14 mouse cellular contexts compared by ENCODE assay signal in genomic region chr11:115653194-115653593, GRCm38 (mm10). TPM values are rescaled to one million over a fixed set of nuclear protein-coding genes. Genes with fewer than 3 reads are reported as not detected.
DNase-seq lines count a peak whose midpoint lies in the region; ATAC-seq lines count a peak whose summit lies in the region.
"Had no signal": no experiment of that assay in that cellular context is flagged by ENCODE, and none has a peak within 500 bp of the region (broad histone marks: within the 10 kb centered on the region; RNA-seq: fewer than 3 reads in every experiment).

No protein-coding gene starts in this region.

- peak overlapping the region; percentile 31; the same call in 1 of the 2 replicates for H3K27ac ChIP-seq in heart, embryonic 11.5 days (ENCODE audit: low read depth, low read length)
- H3K27ac ChIP-seq in macrophage: peak overlapping the region; percentile 92
- H3K27ac ChIP-seq: limb, embryonic 10.5 days; liver, embryonic 15.5 days; midbrain, embryonic 10.5 days had no signal

- no peak; the same call in 1 of the 2 replicates for ATAC-seq in heart, embryonic 11.5 days (replicated peaks; ENCODE audit: insufficient number of reproducible peaks, low FRiP score, low TSS enrichment)

- peak; percentile 35 to 37 for DNase-seq in cerebellum, postnatal 25 days
- no peak for DNase-seq in cerebellum, adult 11 months
- DNase-seq in heart, postnatal 14 days: no peak
- peak; percentile 48 to 49 for DNase-seq in right cerebral cortex, adult 2 months (ENCODE audit: low spot score in 2 of 2)
- no peak for DNase-seq in right cerebral cortex, postnatal 4 days
- DNase-seq in adrenal gland, postnatal 25 days: no peak
- DNase-seq: adrenal gland, adult 2 months; kidney, adult 9 months; lung, postnatal 14 days had no signal

- no peak overlapping the region for H3K4me2 ChIP-seq in heart, embryonic 11.5 days
- H3K4me2 ChIP-seq: liver, embryonic 15.5 days had no signal

- H3K4me1 ChIP-seq in heart, embryonic 11.5 days (ENCODE audit: control insufficient read depth, insufficient read depth, low read length): peaks cover 10% of the 10 kb centered on the region
- H3K4me1 ChIP-seq: limb, embryonic 10.5 days; liver, embryonic 15.5 days had no signal

- 63% methylated on average over 3 of the region's 3 CpGs for WGBS in heart, embryonic 11.5 days (ENCODE audit: insufficient replicate concordance)
- 90% methylated on average over 3 of the region's 3 CpGs for WGBS in macrophage (ENCODE audit: missing documents)

- intact Hi-C loops in heart, postnatal 14 days (cut with DNase I): no loop called here

- no peak overlapping the region for H3K4me3 ChIP-seq in heart, embryonic 11.5 days (ENCODE audit: low read depth, low read length)
- no peak overlapping the region for H3K4me3 ChIP-seq in macrophage (ENCODE audit: inconsistent target)
- H3K4me3 ChIP-seq: limb, embryonic 10.5 days; liver, embryonic 15.5 days; midbrain, embryonic 10.5 days had no signal

- H3K79me2 ChIP-seq in macrophage (ENCODE audit: inconsistent target): peaks cover 90% of the 10 kb centered on the region

- peaks cover 8% of the 10 kb centered on the region; the same call in 1 of the 2 replicates for H3K36me3 ChIP-seq in heart, embryonic 11.5 days (ENCODE audit: control insufficient read depth, insufficient read depth, low read length)
- peaks cover 40% of the 10 kb centered on the region for H3K36me3 ChIP-seq in macrophage (ENCODE audit: inconsistent target)

- no peak overlapping the region for H3K9ac ChIP-seq in heart, embryonic 11.5 days (ENCODE audit: low read depth, low read length)
- H3K9ac ChIP-seq: liver, embryonic 15.5 days had no signal

- H3K9me3 ChIP-seq in heart, embryonic 11.5 days (replicated peaks; ENCODE audit: control insufficient read depth, low read length): no peaks in the 10 kb centered on the region
- H3K9me3 ChIP-seq: limb, embryonic 10.5 days; liver, embryonic 15.5 days; midbrain, embryonic 10.5 days had no signal

- no peaks in the 10 kb centered on the region for H3K27me3 ChIP-seq in heart, embryonic 11.5 days (ENCODE audit: control insufficient read depth, insufficient read depth, low read length)
- H3K27me3 ChIP-seq: liver, embryonic 15.5 days had no signal

RNA-seq across cellular contexts. Expression of gene Slc25a19, which starts 25.1 kb away (rescaled TPM):
- 35.6 and 35.7 TPM in 2 replicates for polyA plus RNA-seq in heart, embryonic 11.5 days (2014; fragmentation: Nextera tagmentation; extraction: Ambion mirVana)
- 10 to 100 TPM; 42.2 to 43.0 TPM for total RNA-seq in heart, postnatal 14 days (2021)
- 10 to 100 TPM; 11.5 to 92.4 (median 48.7) TPM for total RNA-seq in macrophage (2018; cell fraction: chromatin; rRNA removed)
- total RNA-seq in macrophage (2018; cell fraction: cytosol; rRNA removed): 10 to 100 TPM in 25 of 26 experiments, 1 to 10 TPM in 1; 8.4 to 30.4 (median 22.0) TPM
- 10 to 100 TPM; 15.6 to 83.5 (median 39.5) TPM for total RNA-seq in macrophage (2018; cell fraction: nucleus; rRNA removed)
- polyA plus RNA-seq in macrophage (2018): 14.9 to 26.4 TPM (median 17.0 TPM) in 3 replicates
- 107 and 114 TPM in 2 replicates for total RNA-seq in adrenal gland, postnatal 25 days (2021)

RNA-seq across cellular contexts. Expression of gene Mif4gd, which starts 40.4 kb away (rescaled TPM):
- 22.7 TPM in 2 replicates for polyA plus RNA-seq in heart, embryonic 11.5 days (2014; fragmentation: Nextera tagmentation; extraction: Ambion mirVana)
- total RNA-seq in heart, postnatal 14 days (2021): 10 to 100 TPM; 41.0 to 46.6 TPM
- total RNA-seq in macrophage (2018; cell fraction: chromatin; rRNA removed): 10 to 100 TPM; 17.5 to 86.6 (median 58.6) TPM
- 10 to 100 TPM; 38.8 to 58.2 (median 50.4) TPM for total RNA-seq in macrophage (2018; cell fraction: cytosol; rRNA removed)
- 100 to 1,000 TPM in 1 of 26 experiments, 10 to 100 TPM in 25; 30.6 to 102 (median 72.1) TPM for total RNA-seq in macrophage (2018; cell fraction: nucleus; rRNA removed)
- polyA plus RNA-seq in macrophage (2018): 24.9 to 57.5 TPM (median 29.7 TPM) in 3 replicates
- 135 and 205 TPM in 2 replicates for total RNA-seq in adrenal gland, postnatal 25 days (2021)

RNA-seq across cellular contexts. Expression of gene Gga3, which starts 49.3 kb away (rescaled TPM):
- polyA plus RNA-seq in heart, embryonic 11.5 days (2014; fragmentation: Nextera tagmentation; extraction: Ambion mirVana): 17.9 and 21.0 TPM in 2 replicates
- 10 to 100 TPM; 17.8 to 19.0 TPM for total RNA-seq in heart, postnatal 14 days (2021)
- total RNA-seq in macrophage (2018; cell fraction: chromatin; rRNA removed): 100 to 1,000 TPM in 17 of 26 experiments, 10 to 100 TPM in 9; 46.6 to 225 (median 115) TPM
- total RNA-seq in macrophage (2018; cell fraction: cytosol; rRNA removed): 10 to 100 TPM; 12.4 to 32.6 (median 22.4) TPM
- 100 to 1,000 TPM in 5 of 26 experiments, 10 to 100 TPM in 21; 28.6 to 160 (median 60.7) TPM for total RNA-seq in macrophage (2018; cell fraction: nucleus; rRNA removed)
- 15.8 to 69.3 TPM (median 37.7 TPM) in 3 replicates for polyA plus RNA-seq in macrophage (2018)
- 25.4 and 31.1 TPM in 2 replicates for total RNA-seq in adrenal gland, postnatal 25 days (2021)

RNA-seq across cellular contexts. Expression of gene Mrps7, which starts 49.5 kb away (rescaled TPM):
- polyA plus RNA-seq in heart, embryonic 11.5 days (2014; fragmentation: Nextera tagmentation; extraction: Ambion mirVana): 97.7 and 104 TPM in 2 replicates
- 10 to 100 TPM; 67.0 to 69.9 TPM for total RNA-seq in heart, postnatal 14 days (2021)
- total RNA-seq in macrophage (2018; cell fraction: chromatin; rRNA removed): 10 to 100 TPM in 12 of 26 experiments, 1 to 10 TPM in 14; 2.4 to 16.2 (median 8.0) TPM
- 10 to 100 TPM; 21.8 to 37.3 (median 29.2) TPM for total RNA-seq in macrophage (2018; cell fraction: cytosol; rRNA removed)
- total RNA-seq in macrophage (2018; cell fraction: nucleus; rRNA removed): 10 to 100 TPM in 18 of 26 experiments, 1 to 10 TPM in 8; 7.1 to 24.1 (median 11.5) TPM
- 21.1 to 35.5 TPM (median 25.6 TPM) in 3 replicates for polyA plus RNA-seq in macrophage (2018)
- total RNA-seq in adrenal gland, postnatal 25 days (2021): 89.3 and 99.8 TPM in 2 replicates

RNA-seq across cellular contexts. Expression of gene Grb2, which starts 55.2 kb away (rescaled TPM):
- polyA plus RNA-seq in heart, embryonic 11.5 days (2014; fragmentation: Nextera tagmentation; extraction: Ambion mirVana): 42.7 and 56.3 TPM in 2 replicates
- total RNA-seq in heart, postnatal 14 days (2021): 100 to 1,000 TPM; 113 to 120 TPM
- 100 to 1,000 TPM in 21 of 26 experiments, 10 to 100 TPM in 5; 37.2 to 266 (median 136) TPM for total RNA-seq in macrophage (2018; cell fraction: chromatin; rRNA removed)
- 100 to 1,000 TPM; 294 to 727 (median 469) TPM for total RNA-seq in macrophage (2018; cell fraction: cytosol; rRNA removed)
- total RNA-seq in macrophage (2018; cell fraction: nucleus; rRNA removed): 100 to 1,000 TPM in 25 of 26 experiments, 10 to 100 TPM in 1; 87.0 to 291 (median 183) TPM
- 265 to 522 TPM (median 418 TPM) in 3 replicates for polyA plus RNA-seq in macrophage (2018)
- 109 and 166 TPM in 2 replicates for total RNA-seq in adrenal gland, postnatal 25 days (2021)

Comparison
In these comparisons a context has a peak if more than half of its experiments do, and no peak if none do; other contexts are left out.
1. DNase-seq: peak in cerebellum, postnatal 25 days (2 of 2) and right cerebral cortex, adult 2 months (2 of 2); none in cerebellum, adult 11 months (single experiment), heart, postnatal 14 days (0 of 2), right cerebral cortex, postnatal 4 days (single experiment) and adrenal gland, postnatal 25 days (single experiment).